Mouse (Mus musculus): ENCODE measurements around the gene Nkain2.

Nkain2 gene

DNA sequence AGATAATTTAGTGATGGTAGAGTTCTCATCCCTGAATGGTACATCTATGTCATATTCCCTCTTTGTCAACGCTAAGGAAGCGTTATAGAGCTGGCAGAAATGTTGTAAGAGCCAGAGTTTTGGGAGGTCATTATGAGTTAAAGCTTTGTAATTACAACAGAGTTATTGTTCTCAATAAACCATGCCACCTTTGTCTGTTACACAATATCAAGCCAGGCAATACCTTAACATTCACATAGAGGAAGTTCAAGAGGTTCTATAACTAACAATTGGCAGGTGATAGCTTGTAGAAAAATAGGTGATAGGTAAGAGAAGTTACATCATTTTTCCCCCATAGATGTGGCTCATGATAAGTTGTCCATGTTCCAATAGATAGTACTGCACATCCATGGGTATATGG lies 832.0 kb downstream of the Nkain2 start:
- no peak for DNase-seq (ENCODE audit: low read depth, low spot score)

DNA sequence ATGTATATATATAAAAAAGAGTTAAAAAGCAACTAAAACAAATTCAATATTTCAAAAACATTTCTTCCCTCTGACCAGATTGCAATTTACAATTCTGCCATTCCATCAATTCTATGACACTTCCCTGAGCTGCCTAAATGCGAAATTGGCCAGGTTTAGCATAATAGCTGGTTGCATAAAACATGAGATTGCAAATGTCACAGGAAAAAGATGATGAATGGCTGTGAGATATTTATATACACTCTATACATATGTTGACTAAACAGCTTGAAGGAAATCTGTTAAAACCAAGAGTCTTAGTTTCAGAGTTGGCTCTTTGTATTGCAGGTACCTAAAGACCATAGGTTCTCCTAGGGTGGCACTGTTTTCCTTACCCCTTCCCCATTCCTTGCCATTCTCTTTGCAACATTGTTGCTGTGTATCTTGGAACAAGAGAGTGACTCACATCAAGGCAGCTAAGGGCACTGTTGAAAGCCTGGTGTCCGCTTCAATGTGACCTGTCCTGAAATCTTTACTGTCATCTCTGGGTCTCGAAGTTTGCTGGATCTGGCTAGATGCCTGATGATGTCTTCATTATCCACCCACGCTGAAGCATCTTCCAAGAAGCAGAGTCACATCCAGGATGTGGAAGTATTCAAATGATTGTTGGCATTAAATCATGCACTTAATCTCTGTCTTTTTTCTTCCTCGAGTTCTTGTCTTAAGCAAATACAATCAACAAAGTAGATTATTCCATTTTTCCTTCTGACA lies 837.5 kb downstream of the Nkain2 start:
- DNase-seq (ENCODE audit: low read depth, low spot score) = no peak

DNA sequence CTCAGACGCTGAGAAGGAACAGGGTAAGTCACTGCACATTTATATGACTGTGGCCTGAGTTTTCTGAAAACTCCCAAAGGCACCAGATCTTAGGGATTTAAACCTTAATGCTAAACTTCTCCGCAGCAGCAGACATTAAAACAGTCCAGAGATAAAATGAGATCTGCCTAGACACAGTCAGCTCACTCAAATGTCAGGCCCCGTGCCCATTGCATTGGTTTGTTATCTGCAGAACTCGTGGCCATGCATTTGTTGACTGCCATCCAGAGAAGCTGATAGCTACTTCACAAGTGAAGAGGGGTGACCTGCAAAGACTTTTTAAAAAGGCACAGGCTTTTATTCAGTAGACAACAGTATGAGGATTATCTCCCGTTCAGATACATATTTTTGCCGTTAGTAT lies 838.2 kb downstream of the Nkain2 start:
- no peak for DNase-seq (ENCODE audit: low read depth, low spot score)

GRCm38 (mm10) chr10:32029996-32030395 lies 860.3 kb downstream of the Nkain2 start:
- DNase-seq (ENCODE audit: low read depth, low spot score) = no peak

- DNase-seq (ENCODE audit: low read depth, low spot score) = no peak
Measured at GRCm38 (mm10) chr10:32018385-32018784, 871.9 kb downstream of the Nkain2 start.

DNA sequence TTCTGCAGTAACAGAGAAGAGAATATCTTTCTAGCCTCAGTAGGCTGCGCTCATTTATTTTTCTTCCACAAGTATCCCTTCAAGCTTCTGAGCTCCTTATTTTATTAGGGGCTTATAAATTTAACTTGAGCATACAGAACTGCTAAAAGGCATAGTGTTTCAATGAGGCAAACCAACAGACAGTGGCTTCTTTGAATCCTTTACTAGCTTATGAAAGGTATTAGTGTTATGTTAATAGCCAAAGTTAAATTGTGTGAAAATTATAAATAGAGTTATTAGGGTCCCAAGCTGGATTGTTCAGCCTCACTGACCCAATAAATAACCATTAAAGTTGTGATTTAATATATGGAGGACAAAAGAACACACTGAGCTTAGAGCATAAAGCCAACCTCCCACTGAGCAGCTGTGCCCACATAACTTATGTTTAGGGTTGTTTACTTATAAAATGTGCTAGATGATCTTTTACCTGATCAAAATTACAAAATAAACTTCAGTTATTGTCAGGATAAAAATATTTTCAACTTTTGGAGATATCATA lies 889.0 kb downstream of the Nkain2 start:
- no peak for DNase-seq (ENCODE audit: low read depth, low spot score)

DNA sequence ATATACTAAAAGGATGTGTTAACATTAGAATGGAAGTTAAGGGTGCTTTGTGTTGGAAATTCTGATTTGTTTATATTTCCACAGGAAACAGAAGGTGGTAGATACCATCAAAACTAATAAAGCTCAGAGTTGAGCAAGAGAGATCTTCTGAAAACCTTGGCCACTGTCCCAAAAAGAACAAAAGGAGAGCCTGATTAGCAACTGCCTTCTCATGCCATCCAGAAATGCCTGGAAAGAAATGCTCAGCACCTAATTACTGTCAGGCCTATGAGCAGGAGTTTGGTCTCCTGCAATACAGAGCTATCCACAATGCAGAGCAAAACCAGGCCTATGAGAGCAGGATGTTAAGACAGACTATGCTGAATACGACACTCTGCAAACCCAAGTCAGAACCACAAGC lies 897.1 kb downstream of the Nkain2 start:
- no peak for DNase-seq (ENCODE audit: low read depth, low spot score)

DNA sequence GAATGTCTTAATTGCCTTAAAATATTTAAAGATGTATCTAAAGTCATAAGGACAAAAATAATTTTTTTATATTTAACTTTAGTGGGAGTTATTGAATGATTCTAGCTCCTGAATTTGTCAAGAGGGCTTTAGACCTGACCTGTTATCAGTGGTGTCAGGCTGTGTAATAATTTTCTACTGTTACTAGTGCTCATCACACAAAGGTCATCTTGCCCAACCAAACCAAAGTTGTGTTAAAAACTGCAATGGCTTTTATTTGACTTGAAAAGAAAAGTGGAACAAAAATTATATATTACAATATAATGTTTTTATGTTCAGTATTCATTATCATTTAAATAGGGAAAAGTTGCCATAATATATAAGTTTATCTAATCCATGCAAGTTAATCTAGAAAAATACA lies 911.9 kb downstream of the Nkain2 start:
- no peak for DNase-seq (ENCODE audit: low read depth, low spot score)

DNA sequence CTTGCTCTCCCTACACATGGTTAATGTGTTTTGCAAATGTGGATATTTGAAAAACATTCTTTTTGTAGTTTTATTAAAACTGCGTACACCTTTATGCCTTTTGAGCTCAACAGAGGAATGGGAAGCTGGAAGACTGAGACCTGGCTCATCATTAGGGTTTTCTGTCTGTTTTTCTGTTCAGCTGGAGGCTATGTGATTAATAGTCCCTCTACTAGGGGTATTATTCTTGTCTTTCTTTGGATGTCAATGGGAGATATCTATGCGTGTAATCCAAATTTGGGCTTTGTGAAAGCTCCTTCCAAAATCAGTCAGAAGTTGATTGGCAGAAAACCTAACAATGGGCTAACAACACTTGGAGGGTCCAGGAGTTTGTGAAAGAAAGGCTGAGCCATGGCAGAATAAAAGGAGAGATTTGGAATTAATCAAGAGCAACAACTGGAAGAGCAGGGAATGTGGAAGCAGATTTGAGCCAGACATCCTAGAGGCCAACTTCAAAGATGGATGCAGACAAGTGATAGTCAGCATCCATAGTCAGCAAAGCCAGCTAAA lies 943.0 kb downstream of the Nkain2 start:
- DNase-seq (ENCODE audit: low read depth, low spot score) = no peak

DNA sequence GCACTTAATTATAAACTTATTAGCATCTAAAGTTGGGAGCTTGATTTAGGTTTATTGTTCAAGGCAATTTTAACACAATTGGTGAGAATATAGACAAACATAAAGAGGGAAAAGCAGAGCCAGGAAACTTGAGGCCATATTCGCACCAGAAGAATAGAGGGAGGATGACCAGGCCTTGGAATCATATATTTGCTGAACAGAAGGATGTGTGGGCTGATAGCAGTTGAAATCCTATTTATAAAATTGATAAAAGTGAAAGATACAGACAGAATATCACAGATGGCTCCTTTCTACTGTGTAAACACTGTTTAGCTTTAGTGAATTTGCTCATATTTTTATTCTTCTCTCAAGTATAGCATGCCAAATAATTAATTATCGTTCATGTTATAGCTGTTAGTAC lies 958.3 kb downstream of the Nkain2 start:
- no peak for DNase-seq (ENCODE audit: low read depth, low spot score)

DNA sequence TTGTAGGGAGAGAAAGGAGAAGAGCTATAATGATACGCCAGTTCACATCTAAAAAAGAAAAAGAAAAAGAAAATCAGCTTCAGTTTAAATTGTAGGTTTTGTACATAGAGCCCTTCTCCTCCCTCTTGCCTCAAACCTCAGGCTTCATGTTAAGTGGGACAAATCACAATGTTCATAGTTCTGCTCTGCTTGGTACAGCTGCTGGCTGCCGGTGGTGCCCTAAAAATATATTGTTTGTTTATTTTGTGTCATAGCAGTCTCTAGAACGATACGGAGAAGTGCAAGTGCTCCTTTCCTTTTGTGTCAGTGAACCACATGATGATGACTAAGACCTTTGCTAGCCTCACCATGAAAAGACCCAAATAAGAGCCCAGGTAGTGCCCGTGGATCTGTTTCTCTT lies 962.6 kb downstream of the Nkain2 start:
- no peak for DNase-seq (ENCODE audit: low read depth, low spot score)

GRCm38 (mm10) chr10:31920901-31921300 lies 969.4 kb downstream of the Nkain2 start:
- DNase-seq (ENCODE audit: low read depth, low spot score) = peak; percentile 19

GRCm38 (mm10) chr10:31907488-31907887 lies 982.8 kb downstream of the Nkain2 start:
- DNase-seq (ENCODE audit: low read depth, low spot score) = no peak

- no peak for DNase-seq (ENCODE audit: low read depth, low spot score)
Measured at GRCm38 (mm10) chr10:31899501-31899900, 990.8 kb downstream of the Nkain2 start.

DNA sequence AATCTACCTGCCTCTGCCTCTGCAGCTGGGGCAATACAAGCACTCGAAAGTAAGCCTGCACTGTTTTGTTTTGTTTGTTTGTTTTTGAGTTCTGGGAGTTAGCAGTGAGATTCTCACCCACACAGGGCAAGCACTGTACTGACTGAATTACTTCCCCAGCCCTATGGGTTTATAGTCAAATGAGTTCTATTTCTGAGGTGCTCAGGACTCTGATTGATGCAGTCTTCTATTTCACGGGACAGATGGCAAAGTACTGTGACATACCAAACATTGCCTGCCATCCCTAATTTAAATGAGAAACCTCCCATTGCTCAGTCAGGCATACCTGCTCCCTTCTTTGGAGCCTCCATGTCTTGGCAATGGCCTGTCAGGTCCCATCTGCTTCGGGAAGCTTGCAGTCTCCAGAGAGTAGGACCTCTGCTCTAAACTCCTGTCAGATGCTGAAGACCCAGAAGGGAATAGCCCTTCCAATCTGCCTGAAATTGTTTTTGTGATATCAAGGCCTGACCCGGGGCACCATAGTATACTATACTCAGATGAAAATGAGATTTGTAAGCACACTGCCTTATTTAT lies 1016.9 kb downstream of the Nkain2 start:
- DNase-seq (ENCODE audit: low read depth, low spot score) = no peak

- DNase-seq (ENCODE audit: low read depth, low spot score) = no peak
Measured at GRCm38 (mm10) chr10:31868275-31868674, 1022.0 kb downstream of the Nkain2 start.

DNA sequence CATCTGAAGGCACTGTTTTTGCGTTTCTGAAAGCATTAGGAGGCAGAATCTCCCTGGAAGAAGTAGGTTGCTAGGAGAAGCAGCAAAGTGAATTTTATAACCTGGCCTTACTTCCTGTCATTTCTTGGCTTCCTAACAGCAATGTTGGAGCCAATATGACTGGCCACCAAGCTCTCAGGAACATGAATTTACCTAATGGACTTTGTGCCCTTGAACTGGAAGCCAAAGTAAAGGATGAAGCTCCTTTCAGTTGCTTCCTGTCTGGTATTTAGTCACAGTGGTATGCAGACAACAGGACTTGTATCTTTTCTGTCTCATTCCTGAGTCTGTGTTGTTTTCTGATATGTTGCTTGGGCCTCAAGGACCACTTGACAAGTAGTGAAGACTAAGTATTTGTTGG lies 1063.2 kb downstream of the Nkain2 start:
- no peak for DNase-seq (ENCODE audit: low read depth, low spot score)

GRCm38 (mm10) chr10:31812543-31812942 lies 1077.7 kb downstream of the Nkain2 start:
- no peak for DNase-seq (ENCODE audit: low read depth, low spot score)

- DNase-seq (ENCODE audit: low read depth, low spot score) = peak; percentile 82
Measured at GRCm38 (mm10) chr10:31742443-31743057, 1147.7 kb downstream of the Nkain2 start.

DNA sequence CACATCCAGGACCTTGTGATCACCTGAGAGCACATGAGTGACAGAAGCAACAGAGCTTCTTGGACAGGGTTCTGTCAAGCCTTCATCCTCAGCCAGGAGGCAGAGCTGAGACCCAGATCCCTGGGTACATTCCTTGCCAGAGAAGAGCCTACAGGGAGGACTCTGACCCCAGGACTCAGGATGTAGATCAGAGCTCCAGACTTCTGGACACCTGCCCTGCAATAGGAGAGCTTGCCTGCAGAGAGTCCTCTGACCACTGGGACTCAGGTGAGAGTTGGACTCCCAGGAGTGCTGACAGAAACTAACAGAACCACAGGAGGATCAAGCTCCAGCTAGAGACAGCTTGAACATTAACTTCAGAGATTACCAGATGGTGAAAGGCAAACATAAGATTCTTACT lies 1162.2 kb downstream of the Nkain2 start:
- no peak for DNase-seq (ENCODE audit: low read depth, low spot score)

- no peak for DNase-seq (ENCODE audit: low read depth, low spot score)
Measured at GRCm38 (mm10) chr10:31647270-31647669, 1243.0 kb downstream of the Nkain2 start.

GRCm38 (mm10) chr10:31646083-31646482 lies 1244.2 kb downstream of the Nkain2 start:
- no peak for DNase-seq (ENCODE audit: low read depth, low spot score)

Data from 3T3-L1 (cell line).